Mouse (Mus musculus) MEL (cell line): ENCODE results near the gene Fermt3. TPM values are rescaled to one million over a fixed set of nuclear protein-coding genes. Genes with fewer than 3 reads are reported as not detected.

Experiments used
- DNase-seq: peaks from one replicate; pipeline ENCODE4 v3.0.0; 2011; ENCODE audit warnings: low read depth, low spot score
- H3K27ac ChIP-seq: 2 replicates; pipeline ENCODE4 v1.5.1; 2012; ENCODE audit warnings: low read depth, mild to moderate bottlenecking, control low read depth, low read length, moderate library complexity; ENCODE audit not compliant: control insufficient read depth
- H3K27me3 ChIP-seq, 2 experiments: fragments of 150-350 bp in 1 of 2; sonication (generic) in 1 of 2; 2 replicates each; pipeline ENCODE4 v1.6.1; 2012; ENCODE audit warnings: low read length in 2 of 2, mild to moderate bottlenecking in 2 of 2, improper control_type of control experiment in 1 of 2, moderate library complexity in 1 of 2; ENCODE audit not compliant: insufficient read depth in 2 of 2, control insufficient read depth in 1 of 2
- H3K36me3 ChIP-seq, 2 experiments: 2 replicates each; pipeline ENCODE4 v1.6.1; 2012 to 2014; ENCODE audit warnings: low read length in 2 of 2, improper control_type of control experiment in 1 of 2, inconsistent platforms in 1 of 2, mild to moderate bottlenecking in 1 of 2; ENCODE audit not compliant: insufficient read depth in 2 of 2, control insufficient read depth in 1 of 2
- H3K4me1 ChIP-seq, 2 experiments: fragments of 150-350 bp in 1 of 2; sonication (generic) in 1 of 2; 2 replicates each; pipeline ENCODE4 v1.6.1; 2012; ENCODE audit warnings: low read length in 2 of 2, improper control_type of control experiment in 1 of 2, mild to moderate bottlenecking in 1 of 2; ENCODE audit not compliant: insufficient read depth in 2 of 2, control insufficient read depth in 1 of 2
- H3K4me3 ChIP-seq, 2 experiments: fragments of 150-350 bp in 1 of 2; sonication (generic) in 1 of 2; 2 replicates each; pipeline ENCODE4 v1.5.1; 2012; ENCODE audit warnings: low read depth in 2 of 2, low read length in 2 of 2, mild to moderate bottlenecking in 2 of 2, moderate library complexity in 2 of 2, control low read depth in 1 of 2, improper control_type of control experiment in 1 of 2; ENCODE audit not compliant: control insufficient read depth in 1 of 2, insufficient read depth in 1 of 2
- H3K79me2 ChIP-seq: 2 replicates; pipeline ENCODE4 v1.6.1; 2012; ENCODE audit warnings: mild to moderate bottlenecking, low read length, moderate library complexity; ENCODE audit not compliant: control insufficient read depth, poor library complexity, insufficient read depth
- H3K9ac ChIP-seq: 2 replicates; pipeline ENCODE4 v1.6.1; 2012; ENCODE audit warnings: low read depth, mild to moderate bottlenecking, control low read depth, low read length, moderate library complexity; ENCODE audit not compliant: control insufficient read depth, poor library complexity, severe bottlenecking
- H3K9me3 ChIP-seq: fragments of 150-350 bp; sonication (generic); replicated peaks from 2 replicates; pipeline ENCODE4 v1.6.1; 2012; ENCODE audit warnings: mild to moderate bottlenecking, low read length, improper control_type of control experiment, moderate library complexity; ENCODE audit not compliant: insufficient read depth
- CHD1 ChIP-seq: IDR thresholded peaks from 2 replicates; pipeline ENCODE4 v1.6.1; 2012; ENCODE audit warnings: low read depth, mild to moderate bottlenecking, inconsistent platforms, low read length, improper control_type of control experiment
- E2F4 ChIP-seq: IDR thresholded peaks from 2 replicates; pipeline ENCODE4 v1.6.1; 2011; ENCODE audit warnings: low read depth, low read length, improper control_type of control experiment, borderline replicate concordance
- EP300 ChIP-seq, 2 experiments: IDR thresholded peaks; 2 replicates each; pipeline ENCODE4 v1.6.1; 2011; ENCODE audit warnings: improper control_type of control experiment in 2 of 2, low read length in 2 of 2, low read depth in 1 of 2, mild to moderate bottlenecking in 1 of 2
- GABPA ChIP-seq: IDR thresholded peaks from 2 replicates; pipeline ENCODE4 v1.6.1; 2012; ENCODE audit warnings: low read depth, mild to moderate bottlenecking, inconsistent platforms, low read length, improper control_type of control experiment, moderate library complexity
- GATA1 ChIP-seq: IDR thresholded peaks from 2 replicates; pipeline ENCODE4 v1.6.1; 2011; ENCODE audit warnings: low read depth, low read length, improper control_type of control experiment
- HCFC1 ChIP-seq: IDR thresholded peaks from 2 replicates; pipeline ENCODE4 v1.6.1; 2012; ENCODE audit warnings: low read depth, mild to moderate bottlenecking, inconsistent platforms, low read length, improper control_type of control experiment, moderate library complexity
- KAT2A ChIP-seq: conservative IDR thresholded peaks from 2 replicates; pipeline ENCODE4 v1.6.1; 2012; ENCODE audit warnings: low read depth, low read length, improper control_type of control experiment, inconsistent platforms
- MAFK ChIP-seq: IDR thresholded peaks from 2 replicates; pipeline ENCODE4 v1.6.1; 2011; ENCODE audit warnings: low read depth, mild to moderate bottlenecking, low read length, improper control_type of control experiment, borderline replicate concordance
- MAX ChIP-seq: IDR thresholded peaks from 2 replicates; pipeline ENCODE4 v1.6.1; 2011; ENCODE audit warnings: low read length, improper control_type of control experiment
- MEF2A ChIP-seq: IDR thresholded peaks from 2 replicates; pipeline ENCODE4 v1.6.1; 2014; ENCODE audit warnings: low read depth, mild to moderate bottlenecking, inconsistent platforms, low read length, improper control_type of control experiment; ENCODE audit not compliant: poor library complexity, insufficient replicate concordance, severe bottlenecking; ENCODE audit errors: extremely low read depth
- MXI1 ChIP-seq: IDR thresholded peaks from 2 replicates; pipeline ENCODE4 v1.6.1; 2011; ENCODE audit warnings: mild to moderate bottlenecking, low read depth, low read length, improper control_type of control experiment
- RCOR1 ChIP-seq: IDR thresholded peaks from 2 replicates; pipeline ENCODE4 v1.6.1; 2012; ENCODE audit warnings: low read depth, mild to moderate bottlenecking, inconsistent platforms, low read length, improper control_type of control experiment
- TBP ChIP-seq: IDR thresholded peaks from 2 replicates; pipeline ENCODE4 v1.8.0; 2011; ENCODE audit warnings: low read depth, low read length, improper control_type of control experiment
- UBTF ChIP-seq: IDR thresholded peaks from 2 replicates; pipeline ENCODE4 v1.6.1; 2012; ENCODE audit warnings: low read depth, mild to moderate bottlenecking, inconsistent platforms, low read length, improper control_type of control experiment, moderate library complexity, borderline replicate concordance; ENCODE audit not compliant: insufficient read depth
- USF2 ChIP-seq, 2 experiments: IDR thresholded peaks; 2 replicates each; pipeline ENCODE4 v1.6.1; 2011 to 2012; ENCODE audit warnings: improper control_type of control experiment in 2 of 2, low read length in 2 of 2, borderline replicate concordance in 1 of 2, inconsistent platforms in 1 of 2, low read depth in 1 of 2, mild to moderate bottlenecking in 1 of 2; ENCODE audit not compliant: insufficient read depth in 1 of 2
- ZKSCAN1 ChIP-seq: IDR thresholded peaks from 2 replicates; pipeline ENCODE4 v1.6.1; 2012; ENCODE audit warnings: low read depth, mild to moderate bottlenecking, inconsistent platforms, low read length, improper control_type of control experiment, moderate library complexity
- ZMIZ1 ChIP-seq: IDR thresholded peaks from 2 replicates; pipeline ENCODE4 v1.6.1; 2012; ENCODE audit warnings: low read depth, mild to moderate bottlenecking, inconsistent platforms, low read length, improper control_type of control experiment, moderate library complexity
- ZNF384 ChIP-seq: IDR thresholded peaks from 2 replicates; pipeline ENCODE4 v1.6.1; 2012; ENCODE audit warnings: low read depth, mild to moderate bottlenecking, inconsistent platforms, low read length, improper control_type of control experiment
- polyA plus RNA-seq, 2 experiments: library from polyadenylated mRNA; stranded (reverse) in 1 of 2; unstranded in 1 of 2; fragments of >175 nt in 1 of 2; fragments of >200 nt in 1 of 2; gene quantifications; 2 replicates each; pipeline versions ENCODE4 v1.2.1 to v1.2.4; 2012; ENCODE audit warnings: low replicate concordance in 2 of 2, low read depth in 1 of 2; ENCODE audit not compliant: insufficient read length in 2 of 2, insufficient read depth in 1 of 2, missing spikeins in 1 of 2
- total RNA-seq: library from RNA; depleted of rRNA; stranded (reverse); fragments of 300-350 nt; gene quantifications from 2 replicates; pipeline ENCODE4 v1.2.3, GENCODE M21; 2012

Gene Fermt3
- total and polyA plus RNA-seq, 3 experiments = 244 to 329 (median 327) TPM

DNA sequence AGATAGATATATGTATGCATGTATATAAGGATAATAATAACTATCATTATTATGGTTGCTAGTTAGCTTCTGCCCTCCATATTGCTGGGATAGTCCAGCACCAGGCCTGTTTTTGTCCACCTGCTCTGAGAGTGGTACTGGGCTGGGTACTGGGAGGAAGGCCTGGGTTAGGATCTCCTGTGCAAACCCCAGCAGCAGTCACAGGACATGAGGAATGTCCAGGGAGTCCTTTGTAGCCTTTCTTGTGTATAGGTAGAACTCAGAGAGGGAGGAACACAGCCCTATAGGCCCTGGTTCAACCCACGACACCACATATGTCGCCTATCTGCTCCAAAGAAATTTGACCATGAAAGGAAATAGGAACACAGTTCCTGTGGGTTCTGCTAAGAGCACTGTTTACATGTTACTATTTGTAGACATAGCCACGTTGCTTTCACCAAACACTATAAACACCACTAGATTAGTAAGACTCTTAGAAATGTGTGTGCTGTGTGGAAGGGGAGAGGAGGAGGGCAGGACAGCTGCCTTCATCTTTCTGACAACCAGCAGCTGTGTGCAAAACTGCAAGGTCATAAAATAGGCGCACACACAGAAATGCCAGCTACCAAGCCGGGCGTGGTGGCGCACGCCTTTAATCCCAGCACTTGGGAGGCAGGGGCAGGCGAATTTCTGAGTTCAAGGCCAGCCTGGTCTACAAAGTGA, 12.2 kb downstream of the Fermt3 start:
- no peak overlapping the region for H3K9ac ChIP-seq
- no peaks in the 10 kb centered on the region for H3K9me3 ChIP-seq
- no peaks in the 10 kb centered on the region for H3K27me3 ChIP-seq
- DNase-seq = no peak
- no peaks in the 10 kb centered on the region for H3K79me2 ChIP-seq
- H3K4me1 ChIP-seq = no peaks in the 10 kb centered on the region
- peaks cover 0 to 22% of the 10 kb centered on the region in 2 experiments; a peak in 2 of 4 replicates for H3K36me3 ChIP-seq
- TF ChIP-seq MXI1 (no peak), UBTF (no peak), MEF2A (no peak), ZKSCAN1 (no peak), MAX (no peak), USF2 (IDR thresholded peaks at IDR 0.05; ENCODE audit: borderline replicate concordance in 1 of 2, insufficient read depth in 1 of 2, low read depth in 1 of 2, low read length in 2 of 2) (no peak), HCFC1 (no peak), MAFK (no peak), EP300 (IDR thresholded peaks at IDR 0.05; ENCODE audit: low read depth in 1 of 2, low read length in 2 of 2) (no peak), GABPA (no peak), KAT2A (no peak), ZMIZ1 (no peak), TBP (no peak), E2F4 (no peak)
- TF ChIP-seq, all 39 proteins: peak for 0
- no peak overlapping the region for H3K4me3 ChIP-seq
- no peak overlapping the region for H3K27ac ChIP-seq

DNA sequence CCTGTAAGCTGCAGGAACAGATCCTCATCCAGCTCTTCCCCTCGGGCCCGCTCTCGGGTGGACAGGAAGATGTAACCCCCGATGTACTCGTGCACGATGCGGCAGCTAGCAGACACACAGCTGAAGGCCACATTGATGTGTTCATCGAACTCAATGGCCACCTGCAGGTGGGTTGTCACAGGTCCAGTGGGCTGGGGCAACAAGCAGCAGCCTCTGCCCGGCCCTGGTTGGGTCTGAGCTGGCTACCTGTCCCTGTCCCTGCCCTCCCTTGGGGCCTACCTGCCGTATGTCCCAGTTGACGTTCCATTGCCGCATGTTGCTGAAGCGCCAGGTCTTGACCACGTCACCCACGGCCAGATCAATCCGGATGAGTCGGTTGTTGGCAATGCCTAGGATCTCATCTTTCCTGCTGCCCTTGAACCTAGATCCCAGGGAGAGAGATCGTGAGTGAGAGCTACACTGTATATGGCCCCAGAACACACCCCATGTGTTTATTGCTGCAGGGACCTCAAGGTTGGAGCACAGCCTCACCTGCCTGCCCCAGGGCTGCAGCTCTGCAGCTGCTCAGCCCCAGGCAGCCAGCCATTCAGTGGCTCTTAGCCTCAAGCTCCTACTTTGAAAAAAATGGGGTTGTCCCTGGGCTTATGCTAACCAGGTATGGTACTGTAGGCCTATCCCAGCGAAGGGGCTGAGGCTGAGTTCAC, 19.8 kb downstream of the Fermt3 start:
- Histone ChIP-seq H3K4me1 (peaks cover 0 to 15% of the 10 kb centered on the region in 2 experiments; a peak in 3 of 4 replicates), H3K9ac (no peak overlapping the region), H3K27me3 (no peaks in the 10 kb centered on the region), H3K79me2 (peaks cover 2% of the 10 kb centered on the region; the same call in 1 of the 2 replicates), H3K36me3 (peaks cover 0 to 17% of the 10 kb centered on the region in 2 experiments; a peak in 2 of 4 replicates), H3K27ac (no peak overlapping the region), H3K4me3 (no peak overlapping the region), H3K9me3 (no peaks in the 10 kb centered on the region)
- no peak for TF ChIP-seq RCOR1
- no peak for TF ChIP-seq ZNF384
- no peak for TF ChIP-seq ZMIZ1
- no peak for TF ChIP-seq CHD1
- TF ChIP-seq ZKSCAN1 = no peak
- no peak for TF ChIP-seq GATA1
- no peak for DNase-seq
